Comparison of ENCODE assay signal across 21 mouse cellular contexts in genomic region chr13:93914206-93914605, GRCm38 (mm10).
"Had no signal": no experiment of that assay in that cellular context is flagged by ENCODE, and none has a peak within 500 bp of the region (broad histone marks: within the 10 kb centered on the region; RNA-seq: fewer than 3 reads in every experiment).

No protein-coding gene starts in this region.

- H3K9me3 ChIP-seq: heart, embryonic 12.5 days; hindbrain, embryonic 13.5 days; hindbrain, embryonic 15.5 days; intestine, embryonic 15.5 days; limb, embryonic 13.5 days; limb, embryonic 15.5 days; liver, embryonic 12.5 days had no signal

- H3K27ac ChIP-seq: heart, adult 2 months; hindbrain, embryonic 13.5 days; hindbrain, embryonic 15.5 days; hindbrain, postnatal 0 days; intestine, embryonic 15.5 days; layer of hippocampus, adult 2 months; left cerebral cortex, adult 2 months; limb, embryonic 13.5 days; limb, embryonic 15.5 days; liver, embryonic 12.5 days; liver, embryonic 14.5 days had no signal

- H3K4me2 ChIP-seq: heart, embryonic 12.5 days; hindbrain, embryonic 13.5 days; hindbrain, embryonic 15.5 days; intestine, embryonic 15.5 days; limb, embryonic 13.5 days; limb, embryonic 15.5 days; liver, embryonic 12.5 days had no signal

- H3K9ac ChIP-seq: forebrain, postnatal 0 days; heart, embryonic 12.5 days; hindbrain, embryonic 13.5 days; hindbrain, embryonic 15.5 days; intestine, embryonic 15.5 days; limb, embryonic 13.5 days; limb, embryonic 15.5 days; liver, embryonic 12.5 days; liver, embryonic 14.5 days had no signal

- ATAC-seq: forebrain, postnatal 0 days; hindbrain, postnatal 0 days; intestine, embryonic 15.5 days; liver, embryonic 12.5 days had no signal

- H3K27me3 ChIP-seq: heart, embryonic 12.5 days; hindbrain, embryonic 13.5 days; hindbrain, embryonic 15.5 days; intestine, embryonic 15.5 days; limb, embryonic 13.5 days; limb, embryonic 15.5 days; liver, embryonic 12.5 days had no signal

- DNase-seq: forebrain, postnatal 0 days; gastrocnemius, postnatal 14 days; gastrocnemius, postnatal 36 days; heart, adult 2 months; heart, postnatal 14 days; heart, postnatal 36 days; kidney, adult 11 months; kidney, adult 8-10 months; kidney, postnatal 14 days; kidney, postnatal 36 days had no signal

- H3K4me1 ChIP-seq: hindbrain, embryonic 15.5 days; liver, embryonic 12.5 days had no signal

- H3K4me3 ChIP-seq: heart, adult 2 months; heart, embryonic 12.5 days; hindbrain, embryonic 13.5 days; hindbrain, embryonic 15.5 days; intestine, embryonic 15.5 days; layer of hippocampus, adult 2 months; left cerebral cortex, adult 2 months; limb, embryonic 13.5 days; limb, embryonic 15.5 days; liver, embryonic 12.5 days had no signal

- H3K36me3 ChIP-seq: heart, embryonic 12.5 days; hindbrain, embryonic 13.5 days; hindbrain, embryonic 15.5 days; intestine, embryonic 15.5 days; limb, embryonic 13.5 days; limb, embryonic 15.5 days; liver, embryonic 12.5 days had no signal
